Mouse (Mus musculus) brain, embryonic 14.5 days (tissue): Measurements from ENCODE around the gene Tmem51.
A peak's percentile ranks its signal among the peaks of the same experiment; 100 is the strongest.

ENCODE experiments used
- CTCF ChIP-seq: fragments of 200-500 bp; IDR thresholded peaks from 2 replicates; pipeline ENCODE4 v1.5.1; 2012; ENCODE audit warnings: inconsistent platforms, mild to moderate bottlenecking, moderate library complexity, borderline replicate concordance; ENCODE audit not compliant: insufficient read depth, insufficient read length; ENCODE audit errors: extremely low read depth
- POLR2A ChIP-seq: fragments of 200-500 bp; IDR thresholded peaks from 2 replicates; pipeline ENCODE4 v1.6.1; 2012; ENCODE audit warnings: mild to moderate bottlenecking, inconsistent platforms, borderline replicate concordance; ENCODE audit not compliant: poor library complexity, insufficient read depth, insufficient read length, severe bottlenecking; ENCODE audit errors: extremely low read depth

GRCm38 (mm10) chr4:142098303-142098702 lies 14.2 kb upstream of the Tmem51 start:
- TF ChIP-seq CTCF (peak; percentile 86), POLR2A (no peak)
